Mouse (Mus musculus) midbrain, embryonic 14.5 days (tissue): ENCODE measurements around the gene Ppa1. TPM values are rescaled to one million over a fixed set of nuclear protein-coding genes. Genes with fewer than 3 reads are reported as not detected.

Source experiments
- ATAC-seq: fragments of 200-750 bp; cut with Nextera tagmentation; 2 replicates; pipeline ENCODE4 v1.8.0; 2017; ENCODE audit warnings: moderate number of reproducible peaks, moderate library complexity; ENCODE audit not compliant: low FRiP score, low TSS enrichment
- DNase-seq: peaks from one replicate; pipeline ENCODE4 v3.0.0-alpha.2; 2015
- H3K27ac ChIP-seq: fragments of 300-500 bp; sonication (generic); replicated peaks from 2 replicates; pipeline ENCODE4 v1.5.1; 2014; ENCODE audit warnings: mild to moderate bottlenecking, low read depth, low read length, moderate library complexity
- H3K27me3 ChIP-seq: fragments of 300-500 bp; sonication (generic); 2 replicates; pipeline ENCODE4 v1.6.1; 2014; ENCODE audit warnings: low read length, control low read depth, mixed read lengths; ENCODE audit not compliant: control insufficient read depth, insufficient read depth
- H3K36me3 ChIP-seq: fragments of 300-500 bp; sonication (generic); 2 replicates; pipeline ENCODE4 v1.6.1; 2014; ENCODE audit warnings: low read length, control low read depth; ENCODE audit not compliant: control insufficient read depth, insufficient read depth
- H3K4me1 ChIP-seq: fragments of 300-500 bp; sonication (generic); 2 replicates; pipeline ENCODE4 v1.6.1; 2014; ENCODE audit warnings: mild to moderate bottlenecking, antibody characterized with exemption, low read length, control low read depth; ENCODE audit not compliant: control insufficient read depth, insufficient read depth
- H3K4me2 ChIP-seq: fragments of 300-500 bp; sonication (generic); 2 replicates; pipeline ENCODE4 v1.6.1; 2014; ENCODE audit warnings: mild to moderate bottlenecking, low read length, moderate library complexity
- H3K4me3 ChIP-seq: fragments of 300-500 bp; sonication (generic); replicated peaks from 2 replicates; pipeline ENCODE4 v1.5.1; 2014; ENCODE audit warnings: low read depth, low read length
- H3K9ac ChIP-seq: fragments of 300-500 bp; sonication (generic); replicated peaks from 2 replicates; pipeline ENCODE4 v1.6.1; 2014; ENCODE audit warnings: mild to moderate bottlenecking, low read length, moderate library complexity
- H3K9me3 ChIP-seq: fragments of 300-500 bp; sonication (generic); 2 replicates; pipeline ENCODE4 v1.6.1; 2016; ENCODE audit warnings: low read length, control low read depth, mixed read lengths; ENCODE audit not compliant: control insufficient read depth
- WGBS: fragments of 180-500 bp; shearing (Covaris S2); extraction: QIAGEN DNeasy Blood & Tissue Kit; methylation state at CpG from one replicate; pipeline ENCODE4 v1.1.7; 2014; 5-methylcytosine and 5-hydroxymethylcytosine counted together
- polyA plus RNA-seq: library from polyadenylated mRNA; unstranded; fragments of >200 nt; fragmentation: Nextera tagmentation; extraction: Ambion mirVana; gene quantifications from 2 replicates; pipeline ENCODE4 v1.2.1, GENCODE M21; 2014

Ppa1 gene
- polyA plus RNA-seq, 1 experiment from 2014 or later: 216 TPM

DNA sequence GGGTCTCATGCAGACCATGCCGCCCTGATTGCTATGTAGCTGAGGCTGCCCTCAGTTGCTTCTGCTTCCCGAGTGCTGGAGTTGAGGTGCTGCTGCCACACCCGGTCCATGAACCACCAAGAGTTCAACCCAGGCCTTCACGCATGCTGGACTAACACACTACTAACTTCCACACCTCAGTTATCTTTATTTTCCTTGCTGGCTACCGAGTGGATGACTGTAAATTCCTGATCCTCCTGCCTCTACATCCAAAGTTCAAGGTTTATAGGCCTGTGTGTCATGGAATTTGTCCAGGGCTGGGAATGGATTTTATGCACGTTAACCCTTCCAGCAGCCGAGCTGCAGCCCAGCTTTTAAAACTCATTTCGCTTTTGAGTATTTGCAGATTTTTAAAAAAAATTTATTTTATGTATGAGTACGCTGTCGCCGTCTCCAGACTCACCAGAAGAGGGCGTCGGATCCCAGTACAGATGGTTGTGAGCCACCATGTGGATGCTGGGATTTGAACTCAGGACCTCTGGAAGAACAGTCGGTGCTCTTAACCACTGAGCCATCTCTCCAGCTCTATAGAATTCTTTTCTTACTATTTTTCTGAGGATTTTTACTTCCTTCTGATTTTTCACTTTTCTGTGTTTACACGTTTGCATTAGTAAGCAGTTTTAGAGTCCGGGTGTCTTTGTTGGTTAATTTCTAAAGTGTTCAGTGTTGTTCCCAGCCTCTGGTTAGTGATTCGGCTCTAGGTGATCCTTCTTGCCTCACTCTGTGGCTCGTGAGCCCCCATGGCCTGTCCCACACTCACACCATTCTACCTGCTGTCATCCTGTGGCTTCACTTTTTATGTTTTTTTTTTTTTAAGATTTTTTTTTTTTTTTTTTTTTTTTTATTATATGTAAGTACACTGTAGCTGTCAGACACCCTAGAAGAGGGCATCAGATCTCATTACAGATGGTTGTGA, 8.9 kb downstream of the Ppa1 start:
- Histone ChIP-seq H3K27me3 (no peaks in the 10 kb centered on the region), H3K27ac (no peak overlapping the region), H3K9ac (no peak overlapping the region), H3K4me3 (no peak overlapping the region), H3K4me1 (no peaks in the 10 kb centered on the region), H3K4me2 (no peak overlapping the region), H3K9me3 (no peaks in the 10 kb centered on the region), H3K36me3 (peaks cover 59% of the 10 kb centered on the region)
- WGBS: 93% methylated on average over 18 of the region's 18 CpGs
- no peak for ATAC-seq
- no peak for DNase-seq

GRCm38 (mm10) chr10:61657985-61658384, 9.6 kb downstream of the Ppa1 start:
- Histone ChIP-seq H3K27me3 (no peaks in the 10 kb centered on the region), H3K9ac (no peak overlapping the region), H3K27ac (no peak overlapping the region), H3K4me3 (no peak overlapping the region), H3K36me3 (peaks cover 62% of the 10 kb centered on the region), H3K9me3 (no peaks in the 10 kb centered on the region), H3K4me2 (no peak overlapping the region), H3K4me1 (no peaks in the 10 kb centered on the region)
- ATAC-seq (no peak), DNase-seq (peak; percentile 82)
- 33% methylated on average over 4 of the region's 4 CpGs for WGBS

DNA sequence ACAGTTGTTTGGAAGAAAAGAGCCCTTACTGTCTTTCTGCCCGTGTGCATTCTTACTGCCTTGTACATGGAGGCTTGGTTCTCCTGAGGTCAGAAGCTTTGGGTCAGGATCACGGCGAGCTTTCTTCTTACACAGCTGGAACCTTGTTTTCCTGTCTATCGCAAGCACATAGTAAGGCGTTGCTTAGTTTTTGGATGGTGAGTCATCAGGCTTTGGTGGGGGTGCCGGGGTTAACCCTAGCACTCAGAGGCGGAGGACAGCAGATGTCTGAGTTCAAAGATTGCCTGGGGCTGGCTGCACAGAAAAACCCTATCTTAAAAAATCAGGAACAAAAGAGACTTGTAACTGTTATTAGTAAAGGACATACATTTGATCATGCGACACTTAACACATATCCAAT, 13.5 kb downstream of the Ppa1 start:
- Histone ChIP-seq H3K9ac (no peak overlapping the region; the same call in 1 of the 2 replicates), H3K27me3 (no peaks in the 10 kb centered on the region), H3K4me3 (no peak overlapping the region), H3K36me3 (peaks cover 73% of the 10 kb centered on the region), H3K27ac (no peak overlapping the region), H3K4me2 (no peak overlapping the region), H3K4me1 (no peaks in the 10 kb centered on the region), H3K9me3 (no peaks in the 10 kb centered on the region)
- 84% methylated on average over 8 of the region's 8 CpGs for WGBS
- ATAC-seq (no peak), DNase-seq (peak; percentile 17)

DNA sequence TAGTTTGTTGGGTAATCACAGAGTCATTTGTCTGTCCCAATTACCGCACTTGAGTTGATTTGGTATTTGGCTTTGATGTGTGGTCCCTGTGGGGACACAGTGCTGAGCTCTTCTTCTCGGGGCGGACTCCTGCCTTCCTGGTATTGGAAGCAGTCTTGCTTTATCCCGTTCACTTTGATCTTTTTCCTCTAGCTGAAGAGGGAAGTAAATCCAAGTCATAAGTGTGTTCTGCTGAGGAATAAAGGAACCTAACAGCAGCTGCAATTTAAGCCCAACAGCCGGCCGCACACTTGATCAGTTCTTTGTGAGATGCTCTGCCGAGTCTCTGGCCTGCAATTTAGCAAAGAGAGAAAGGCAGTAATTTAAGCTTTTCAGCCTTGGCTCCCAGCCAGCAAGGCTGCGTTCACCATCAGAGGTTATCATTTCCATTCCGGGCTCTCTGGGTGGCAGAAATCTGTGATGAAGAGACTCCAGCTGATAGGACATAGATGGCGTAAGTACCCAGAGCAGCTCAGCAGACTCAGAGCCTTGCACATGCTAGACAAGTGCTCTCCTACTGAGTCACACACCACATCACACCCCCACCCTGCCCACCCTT, 14.1 kb downstream of the Ppa1 start:
- H3K27me3 ChIP-seq: no peaks in the 10 kb centered on the region
- no peaks in the 10 kb centered on the region for H3K9me3 ChIP-seq
- H3K4me1 ChIP-seq: no peaks in the 10 kb centered on the region
- H3K36me3 ChIP-seq: peaks cover 76% of the 10 kb centered on the region
- peak overlapping the region; percentile 66 for H3K27ac ChIP-seq
- H3K4me3 ChIP-seq: no peak overlapping the region
- peak; percentile 75 for DNase-seq
- no peak overlapping the region for H3K9ac ChIP-seq
- no peak overlapping the region for H3K4me2 ChIP-seq
- ATAC-seq: peak; percentile 53; the same call in 1 of the 2 replicates
- WGBS: 60% methylated on average over 10 of the region's 10 CpGs

- DNase-seq: no peak
- H3K27ac ChIP-seq: no peak overlapping the region
- H3K4me2 ChIP-seq: no peak overlapping the region
- H3K4me1 ChIP-seq: no peaks in the 10 kb centered on the region
- ATAC-seq: no peak
- no peak overlapping the region for H3K9ac ChIP-seq
- WGBS: 97% methylated on average over 10 of the region's 10 CpGs
- H3K27me3 ChIP-seq: no peaks in the 10 kb centered on the region
- H3K9me3 ChIP-seq: no peaks in the 10 kb centered on the region
- H3K36me3 ChIP-seq: peaks cover 91% of the 10 kb centered on the region
- H3K4me3 ChIP-seq: no peak overlapping the region
Observed at GRCm38 (mm10) chr10:61665111-61665510, 16.8 kb downstream of the Ppa1 start.

- Histone ChIP-seq H3K9ac (no peak overlapping the region), H3K4me3 (no peak overlapping the region), H3K27me3 (no peaks in the 10 kb centered on the region), H3K9me3 (no peaks in the 10 kb centered on the region), H3K36me3 (peaks cover 91% of the 10 kb centered on the region), H3K27ac (no peak overlapping the region), H3K4me1 (no peaks in the 10 kb centered on the region), H3K4me2 (no peak overlapping the region)
- no peak for DNase-seq
- ATAC-seq: no peak
- 95% methylated on average over 3 of the region's 3 CpGs for WGBS
Observed at GRCm38 (mm10) chr10:61665651-61666050, 17.3 kb downstream of the Ppa1 start.

GRCm38 (mm10) chr10:61669289-61669688, 20.9 kb downstream of the Ppa1 start:
- H3K27me3 ChIP-seq: no peaks in the 10 kb centered on the region
- no peak overlapping the region for H3K4me2 ChIP-seq
- no peaks in the 10 kb centered on the region for H3K4me1 ChIP-seq
- H3K27ac ChIP-seq: no peak overlapping the region
- no peaks in the 10 kb centered on the region for H3K9me3 ChIP-seq
- H3K9ac ChIP-seq: no peak overlapping the region
- DNase-seq: no peak
- no peak overlapping the region for H3K4me3 ChIP-seq
- ATAC-seq: no peak
- H3K36me3 ChIP-seq: peaks cover 96% of the 10 kb centered on the region
- 85% methylated on average over 7 of the region's 7 CpGs for WGBS

GRCm38 (mm10) chr10:61669896-61670295, 21.5 kb downstream of the Ppa1 start:
- no peaks in the 10 kb centered on the region for H3K27me3 ChIP-seq
- no peak overlapping the region for H3K4me3 ChIP-seq
- no peaks in the 10 kb centered on the region for H3K9me3 ChIP-seq
- H3K9ac ChIP-seq: no peak overlapping the region
- no peak for ATAC-seq
- H3K27ac ChIP-seq: no peak overlapping the region
- H3K36me3 ChIP-seq: peaks cover 96% of the 10 kb centered on the region
- DNase-seq: no peak
- H3K4me1 ChIP-seq: no peaks in the 10 kb centered on the region
- H3K4me2 ChIP-seq: no peak overlapping the region

GRCm38 (mm10) chr10:61670758-61671157, 22.4 kb downstream of the Ppa1 start:
- 94% methylated on average over 3 of the region's 3 CpGs for WGBS
- Histone ChIP-seq H3K27ac (no peak overlapping the region), H3K4me2 (no peak overlapping the region), H3K9ac (no peak overlapping the region), H3K27me3 (no peaks in the 10 kb centered on the region), H3K4me1 (no peaks in the 10 kb centered on the region), H3K4me3 (no peak overlapping the region), H3K9me3 (no peaks in the 10 kb centered on the region), H3K36me3 (peaks cover 93% of the 10 kb centered on the region)
- DNase-seq: no peak
- no peak for ATAC-seq
